Mouse (Mus musculus) gastrocnemius, adult 18-20 months (tissue): ENCODE results near the gene Sumo1. TPM values are rescaled to one million over a fixed set of nuclear protein-coding genes. Genes with fewer than 3 reads are reported as not detected.
A peak's percentile ranks its signal among the peaks of the same experiment; 100 is the strongest.

Experiments used
- DNase-seq: peaks from one replicate; pipeline ENCODE4 v3.0.0; 2021; ENCODE audit warnings: low spot score
- total RNA-seq, 2 experiments: library from RNA; stranded (reverse); gene quantifications; 2 replicates each; pipeline ENCODE4 v1.2.3; 2021

The Sumo1 gene
- total RNA-seq, 2 experiments from 2014 or later = 57.1 to 63.8 TPM

DNA sequence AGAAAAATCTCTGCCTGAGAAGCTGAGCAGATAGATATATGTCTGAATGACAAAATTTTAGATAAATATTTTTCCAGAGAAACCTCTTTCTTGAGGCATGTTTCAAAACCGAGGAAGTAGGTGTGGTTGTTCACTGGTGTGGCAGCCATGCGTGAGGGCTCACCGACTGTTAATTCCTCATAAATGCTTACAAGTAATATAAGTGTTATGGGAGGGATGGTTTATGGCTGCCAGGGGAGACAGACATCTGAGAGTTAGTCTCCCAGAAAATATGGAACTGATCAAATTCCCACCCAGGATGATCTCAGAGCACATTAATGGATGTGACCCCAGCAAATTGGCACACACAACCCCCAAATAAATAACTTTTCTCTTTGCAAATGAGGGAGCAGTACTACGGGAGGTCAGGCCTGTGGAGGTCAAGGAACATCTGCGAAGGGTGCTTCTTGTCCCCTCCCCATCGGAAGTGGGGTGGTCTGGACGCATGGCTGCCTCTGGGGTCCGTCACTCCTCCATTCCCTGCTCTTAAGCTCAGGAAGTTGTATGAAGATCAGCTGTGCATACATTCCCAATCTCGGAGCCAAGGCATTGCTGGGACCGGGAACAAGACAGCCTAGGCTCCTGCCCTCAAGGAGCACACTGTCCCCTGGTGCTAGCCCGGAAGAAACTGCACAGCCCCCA lies 75.9 kb downstream of the Sumo1 start:
- DNase-seq = no peak

GRCm38 (mm10) chr1:59593622-59594035 lies 77.0 kb downstream of the Sumo1 start:
- DNase-seq = peak; percentile 54

DNA sequence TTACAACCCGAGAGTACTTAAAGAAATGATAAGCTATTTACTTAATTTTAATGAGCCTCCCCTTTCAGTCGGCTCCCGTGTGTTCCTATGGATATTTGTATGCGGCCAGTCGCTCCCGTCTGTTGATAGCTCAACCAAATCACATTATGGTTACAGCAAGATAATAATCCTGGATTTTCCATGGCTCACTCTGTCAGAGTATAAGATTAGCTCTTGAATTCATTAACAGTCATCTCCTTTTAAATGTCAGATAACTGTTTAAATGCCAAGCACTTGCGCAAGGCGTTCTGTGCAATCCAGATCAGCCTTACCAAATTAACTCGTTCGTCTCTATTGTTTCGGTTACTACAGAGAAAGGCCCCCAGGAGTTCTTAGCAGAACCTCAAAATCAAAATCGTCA lies 77.8 kb downstream of the Sumo1 start:
- DNase-seq = peak; percentile 58

GRCm38 (mm10) chr1:59592359-59592758 lies 78.3 kb downstream of the Sumo1 start:
- DNase-seq = peak; percentile 10

DNA sequence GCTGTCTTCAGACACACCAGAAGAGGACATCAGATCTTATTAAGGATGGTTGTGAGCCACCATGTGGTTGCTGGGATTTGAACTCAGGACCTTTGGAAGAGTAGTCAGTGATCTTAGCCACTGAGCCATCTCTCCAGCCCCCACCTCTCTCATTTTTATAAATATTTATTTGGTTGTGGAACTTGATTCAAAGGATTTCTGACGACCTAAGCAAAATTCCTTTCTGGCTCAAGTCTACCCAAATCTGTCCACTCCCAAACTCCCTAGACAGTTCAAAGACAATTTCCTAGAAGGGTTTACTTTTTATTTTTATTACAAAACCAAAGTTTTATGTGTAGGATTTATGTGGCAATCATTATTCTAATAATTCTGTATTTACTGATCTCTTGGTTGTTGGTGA lies 81.4 kb downstream of the Sumo1 start:
- no peak for DNase-seq

DNA sequence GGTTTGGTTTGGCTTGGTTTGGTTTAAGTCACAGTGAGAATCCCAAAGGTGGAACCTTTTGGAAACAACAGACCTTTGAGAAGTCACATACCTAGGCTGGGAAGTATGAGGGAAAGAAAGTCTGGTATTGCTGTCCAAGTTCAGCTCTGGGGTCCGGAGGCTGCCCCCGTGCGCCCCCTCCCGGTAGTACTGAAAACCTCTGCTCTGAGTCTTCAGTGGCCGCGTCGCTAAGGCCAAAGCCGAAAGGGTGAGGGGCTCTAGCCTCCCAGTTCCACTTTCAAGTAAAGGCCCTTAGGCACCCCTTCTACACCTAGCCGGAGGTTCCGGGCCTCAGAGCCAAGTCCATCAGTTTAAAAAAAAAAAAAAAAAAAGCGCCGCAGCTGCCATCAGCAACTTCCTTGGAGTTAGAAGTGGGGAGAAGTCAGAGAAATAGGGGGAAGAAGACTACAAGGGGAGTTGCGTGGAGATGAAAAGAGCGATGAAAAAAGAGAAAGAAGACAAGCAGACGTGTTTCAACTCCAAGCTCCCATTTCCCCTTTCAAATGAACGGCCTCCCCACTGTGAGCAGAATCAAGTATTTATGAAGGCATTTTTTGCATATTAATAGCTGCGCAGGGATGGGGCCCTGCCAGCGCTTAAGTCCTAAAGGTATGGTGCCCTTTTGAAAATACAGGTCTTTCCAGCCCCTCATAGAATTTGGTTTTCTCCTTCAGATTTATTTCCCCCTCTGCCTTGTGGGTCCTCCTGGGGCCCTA lies 85.8 kb downstream of the Sumo1 start:
- peak; percentile 71 for DNase-seq

DNA sequence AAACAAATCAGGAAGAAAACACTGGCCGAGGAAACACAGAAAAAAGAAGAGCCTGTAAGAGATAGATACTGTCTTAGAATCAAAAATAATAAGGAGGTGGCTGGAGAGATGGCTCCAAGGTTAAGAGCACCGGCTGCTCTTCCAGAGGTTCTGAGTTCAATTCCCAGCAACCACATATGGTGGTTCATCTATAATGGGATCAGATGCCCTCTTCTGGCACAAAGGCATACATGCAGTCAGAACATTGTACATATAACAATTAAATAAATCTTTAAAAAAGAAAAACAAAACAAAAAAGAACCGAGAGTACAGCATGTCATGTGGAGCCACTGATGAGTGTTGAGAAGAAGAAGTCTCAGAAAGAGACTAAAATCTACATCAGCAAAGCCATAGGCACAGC lies 89.8 kb downstream of the Sumo1 start:
- DNase-seq = no peak

GRCm38 (mm10) chr1:59580131-59580751 lies 90.4 kb downstream of the Sumo1 start:
- DNase-seq = no peak

- DNase-seq = no peak
These were observed 91.3 kb downstream of the Sumo1 start for GRCm38 (mm10) chr1:59579327-59579726.

DNA sequence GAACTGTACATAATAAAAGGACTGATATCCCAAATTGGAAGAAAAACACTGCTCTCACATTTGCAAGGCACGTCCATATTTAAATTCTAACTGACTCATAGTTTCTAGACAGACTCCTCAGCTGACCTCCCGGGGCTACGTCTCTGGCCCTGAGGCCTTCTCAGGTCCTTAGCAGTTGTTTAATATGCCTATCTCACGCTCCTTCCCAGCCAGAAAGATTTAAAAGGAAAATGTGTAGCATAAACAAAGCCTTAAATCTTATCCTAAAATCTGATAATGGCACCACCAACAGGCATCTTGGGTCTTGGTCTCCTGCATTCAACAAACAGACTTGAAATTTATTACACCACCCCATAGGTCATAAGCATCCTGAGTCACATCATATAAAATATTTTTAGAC lies 91.9 kb downstream of the Sumo1 start:
- DNase-seq = no peak

DNA sequence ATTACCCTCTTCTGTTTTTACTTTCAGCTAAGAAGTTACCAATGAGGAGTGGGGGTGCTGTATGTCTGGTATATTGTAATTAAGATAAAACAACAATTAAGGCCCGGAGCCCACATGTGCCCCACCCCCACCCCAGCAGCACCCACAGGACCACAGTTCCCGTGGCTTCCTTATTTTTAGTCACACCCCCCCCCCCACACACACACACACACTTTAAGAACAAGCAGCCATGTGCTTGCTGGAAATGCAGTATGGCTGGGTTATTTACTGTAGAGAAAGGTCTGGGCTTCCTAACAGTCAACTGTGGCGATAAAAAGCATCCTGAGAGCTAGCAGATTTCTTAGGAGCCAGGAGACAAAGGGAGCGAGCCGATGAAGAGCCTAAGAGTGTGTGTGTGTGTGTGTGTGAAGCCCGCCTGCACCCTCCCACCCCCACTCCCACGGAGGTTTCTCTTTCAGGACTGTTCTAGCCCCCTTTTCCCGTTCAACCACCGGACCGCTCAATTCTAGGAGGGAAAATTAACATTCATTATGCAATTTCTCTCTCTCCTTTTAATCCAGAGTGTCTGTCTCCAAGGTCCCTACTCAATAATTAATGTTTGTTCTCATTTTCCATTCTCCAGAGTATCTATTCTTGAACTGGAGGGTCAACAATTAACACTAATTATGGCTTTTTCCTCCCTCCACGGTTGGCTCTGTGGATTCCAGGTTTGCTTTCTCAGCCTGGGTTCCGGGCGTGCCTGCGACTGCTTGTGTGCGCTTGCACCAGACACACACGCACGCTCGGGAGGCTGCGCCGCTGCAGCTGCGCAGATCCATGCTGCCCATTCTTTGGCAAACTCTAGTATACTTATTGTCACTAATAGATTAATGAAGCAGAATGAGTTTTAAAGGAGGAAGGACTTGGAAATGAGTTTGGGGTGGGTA lies 96.1 kb downstream of the Sumo1 start:
- no peak for DNase-seq

DNA sequence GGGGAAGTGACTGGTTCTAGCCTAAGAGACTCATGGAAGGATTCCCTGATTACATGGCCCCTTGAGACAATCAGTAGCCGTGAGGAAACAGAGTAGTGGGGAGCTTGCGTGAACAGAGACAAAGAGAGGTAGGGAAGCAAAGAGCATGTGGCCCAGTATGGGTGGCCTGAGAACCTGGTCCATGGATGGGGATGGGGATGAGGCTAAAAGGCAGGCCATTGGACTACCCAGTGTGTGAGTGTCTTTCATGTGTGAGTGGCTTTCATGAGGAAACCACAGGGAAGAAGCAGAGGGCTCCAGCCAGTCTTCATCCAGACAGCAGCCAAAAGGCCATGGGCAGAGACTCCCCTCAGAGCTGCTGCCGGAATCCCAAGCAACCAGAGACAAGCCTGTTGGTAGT lies 96.8 kb downstream of the Sumo1 start:
- no peak for DNase-seq

DNA sequence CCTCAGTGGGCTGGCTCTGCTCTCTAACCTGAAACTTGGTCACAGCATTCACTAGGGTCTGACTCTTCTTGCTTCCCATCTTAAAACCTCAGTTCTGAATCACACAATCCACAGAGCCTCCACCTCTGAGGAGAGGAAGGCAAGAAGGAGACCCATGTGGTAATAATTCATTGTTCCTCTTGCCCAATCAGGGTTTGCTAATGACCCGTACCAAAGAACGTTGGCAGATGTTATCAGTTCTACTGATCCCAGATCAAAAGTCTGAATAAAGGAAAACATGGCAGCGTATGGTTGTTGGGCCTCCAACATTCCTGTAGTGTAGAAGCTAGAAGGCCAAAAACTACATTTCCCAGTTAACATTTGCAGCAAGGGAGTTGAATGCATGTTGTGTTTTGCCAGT lies 99.1 kb downstream of the Sumo1 start:
- DNase-seq = no peak

DNA sequence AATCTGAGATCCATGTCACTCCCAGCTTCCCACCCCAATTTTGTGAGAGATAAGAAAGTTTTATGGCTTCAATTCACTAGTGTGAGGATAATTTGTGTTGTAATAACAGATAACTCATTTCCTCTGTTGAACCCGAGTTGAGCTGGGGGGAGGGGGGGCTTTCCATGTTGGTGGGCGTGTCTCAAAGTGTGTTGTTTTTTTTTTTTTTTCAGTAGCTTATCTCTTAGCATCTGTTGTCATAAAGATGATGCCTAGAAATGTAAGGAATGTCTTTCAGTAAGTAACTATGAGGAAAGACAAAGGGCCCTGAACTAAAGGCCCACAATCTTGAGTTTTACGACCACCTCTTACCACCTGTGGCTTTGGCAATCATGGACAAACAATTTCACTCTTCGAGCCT lies 99.9 kb downstream of the Sumo1 start:
- DNase-seq = no peak

DNA sequence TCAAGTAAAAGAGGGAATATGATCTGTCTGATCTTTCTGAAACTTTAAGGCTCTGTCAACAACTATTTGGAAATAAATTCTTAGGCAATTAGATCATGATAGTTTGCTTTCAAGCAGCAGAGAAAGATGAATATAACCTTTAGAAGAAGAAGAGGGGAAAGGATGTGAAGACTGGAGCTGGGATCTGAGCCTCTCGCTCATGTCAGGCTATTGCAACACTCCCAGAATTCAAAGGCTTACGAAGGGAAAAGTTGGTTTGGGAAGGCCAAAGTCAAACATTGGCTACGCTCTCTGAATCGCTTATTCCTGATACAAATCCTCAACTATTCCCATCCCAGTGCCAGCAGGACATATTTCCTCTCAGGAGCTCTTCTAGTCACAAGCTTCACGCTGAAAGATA lies 101.3 kb downstream of the Sumo1 start:
- DNase-seq = no peak

DNA sequence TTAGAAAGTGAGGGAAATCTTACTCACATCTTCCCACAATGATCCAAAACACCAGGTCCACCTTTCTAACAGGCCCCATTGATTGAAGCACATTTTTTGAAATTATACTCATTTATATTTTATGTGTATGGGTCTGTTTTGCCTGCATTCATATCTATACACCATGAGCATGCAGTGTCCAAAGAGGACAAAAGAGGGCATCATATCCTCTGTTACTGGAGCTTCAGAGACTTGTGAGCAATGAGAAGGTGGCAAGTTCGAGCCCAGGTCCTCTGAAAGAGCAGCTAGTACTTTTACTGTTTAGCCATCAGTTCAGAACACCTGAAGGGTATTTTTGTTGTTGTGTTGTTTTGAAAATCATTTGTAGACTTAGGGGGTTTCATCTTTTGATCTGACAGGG lies 102.4 kb downstream of the Sumo1 start:
- DNase-seq = no peak

DNA sequence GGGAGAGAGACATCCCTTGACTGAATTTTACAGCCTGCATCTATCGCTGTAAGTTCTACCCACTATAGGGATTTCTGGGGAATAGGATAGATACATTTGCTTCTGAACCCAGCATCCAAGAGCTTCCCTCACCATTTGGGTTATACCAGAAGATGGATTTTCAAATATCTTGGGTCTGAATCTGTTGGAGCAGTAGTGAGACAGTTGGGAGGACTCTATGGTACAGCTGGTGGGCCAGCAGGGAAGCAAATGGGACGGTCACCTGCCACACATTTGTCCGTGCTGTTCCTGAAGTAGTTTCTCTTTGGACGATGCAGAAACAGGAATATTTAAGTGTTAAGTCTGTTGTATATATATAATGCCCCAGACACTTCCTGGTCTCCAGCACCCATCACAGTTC lies 103.1 kb downstream of the Sumo1 start:
- DNase-seq = no peak

- DNase-seq = no peak
These were observed 103.7 kb downstream of the Sumo1 start for GRCm38 (mm10) chr1:59566926-59567325.

DNA sequence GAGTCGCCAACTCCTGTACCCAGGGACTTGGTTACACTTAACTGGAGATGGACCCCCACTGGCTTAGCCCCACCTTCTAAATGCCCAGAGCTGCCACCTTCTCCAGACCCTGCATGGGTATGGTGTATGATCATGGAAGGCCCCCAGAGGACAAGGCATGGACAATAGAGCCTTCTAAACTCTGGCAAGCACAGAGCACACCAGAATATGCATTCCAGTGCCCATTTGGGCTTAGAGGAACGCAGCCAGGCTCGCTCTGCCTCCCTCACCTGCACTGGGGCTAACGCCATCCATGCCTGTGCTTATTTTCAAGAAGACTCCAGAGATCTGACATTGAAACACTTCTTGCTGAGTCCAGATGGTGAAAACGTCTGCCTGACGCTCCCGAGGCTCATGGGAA lies 104.4 kb downstream of the Sumo1 start:
- no peak for DNase-seq

GRCm38 (mm10) chr1:59565804-59566203 lies 104.8 kb downstream of the Sumo1 start:
- DNase-seq = no peak

- DNase-seq = no peak
These were observed 107.1 kb downstream of the Sumo1 start for GRCm38 (mm10) chr1:59563581-59563980.

- DNase-seq = no peak
These were observed 116.9 kb downstream of the Sumo1 start for GRCm38 (mm10) chr1:59553708-59554107.
